Mouse (Mus musculus) limb, embryonic 15.5 days (tissue): ENCODE results near the gene Srgap1. TPM values are rescaled to one million over a fixed set of nuclear protein-coding genes. Genes with fewer than 3 reads are reported as not detected.

ENCODE experiments used
- ATAC-seq: fragments of 200-750 bp; cut with Nextera tagmentation; 2 replicates; pipeline ENCODE4 v1.8.0; 2017; ENCODE audit warnings: low read depth, moderate TSS enrichment; ENCODE audit not compliant: insufficient number of reproducible peaks, low FRiP score, low TSS enrichment
- H3K27ac ChIP-seq: fragments of 300-500 bp; sonication (generic); 2 replicates; pipeline ENCODE4 v1.5.1; 2015; ENCODE audit warnings: moderate library complexity, mild to moderate bottlenecking, inconsistent platforms
- H3K27me3 ChIP-seq: fragments of 300-500 bp; sonication (generic); 2 replicates; pipeline ENCODE4 v1.6.1; 2015; ENCODE audit warnings: inconsistent platforms
- H3K36me3 ChIP-seq: fragments of 300-500 bp; sonication (generic); 2 replicates; pipeline ENCODE4 v1.6.1; 2015; ENCODE audit warnings: inconsistent platforms
- H3K4me1 ChIP-seq: fragments of 300-500 bp; sonication (generic); 2 replicates; pipeline ENCODE4 v1.6.1; 2015; ENCODE audit warnings: inconsistent platforms
- H3K4me2 ChIP-seq: fragments of 300-500 bp; sonication (generic); 2 replicates; pipeline ENCODE4 v1.6.1; 2015; ENCODE audit warnings: mild to moderate bottlenecking, inconsistent platforms
- H3K4me3 ChIP-seq: fragments of 300-500 bp; sonication (generic); 2 replicates; pipeline ENCODE4 v1.5.1; 2015; ENCODE audit warnings: mild to moderate bottlenecking, inconsistent platforms
- H3K9ac ChIP-seq: fragments of 300-500 bp; sonication (generic); 2 replicates; pipeline ENCODE4 v1.6.1; 2015; ENCODE audit warnings: inconsistent platforms
- H3K9me3 ChIP-seq: fragments of 300-500 bp; sonication (generic); 2 replicates; pipeline ENCODE4 v1.6.1; 2016; ENCODE audit warnings: inconsistent platforms
- WGBS: fragments of 180-500 bp; shearing (Covaris S2); methylation state at CpG from one replicate; pipeline ENCODE4 v1.1.7; 2015; 5-methylcytosine and 5-hydroxymethylcytosine counted together
- polyA plus RNA-seq: library from polyadenylated mRNA; unstranded; fragments of >200 nt; fragmentation: Nextera tagmentation; extraction: Ambion mirVana; gene quantifications from 2 replicates; pipeline ENCODE4 v1.2.1, GENCODE M21; 2015

Srgap1 gene
- polyA plus RNA-seq, 1 experiment from 2014 or later: 9.5 TPM

DNA sequence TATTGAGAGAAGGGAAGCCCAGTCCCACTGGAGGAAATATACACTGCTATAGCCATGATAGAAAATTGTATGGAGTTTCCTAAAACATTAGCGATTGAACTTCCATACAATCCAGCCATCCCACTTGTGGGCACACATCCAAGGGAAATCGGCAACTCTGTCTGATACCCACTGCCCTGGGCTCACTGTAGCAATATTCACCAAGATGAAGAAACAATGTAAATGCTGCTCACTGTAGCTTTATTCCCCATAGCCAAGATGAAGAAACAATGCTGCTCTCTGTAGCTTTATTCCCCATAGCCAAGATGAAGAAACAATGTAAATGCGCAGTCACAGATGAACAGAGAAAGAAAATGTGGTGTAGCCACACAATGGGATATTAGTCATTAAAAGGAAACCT lies 309.9 kb downstream of the Srgap1 start:
- peaks cover 9% of the 10 kb centered on the region for H3K4me1 ChIP-seq
- no peak overlapping the region for H3K4me3 ChIP-seq
- H3K9me3 ChIP-seq: no peaks in the 10 kb centered on the region
- no peak overlapping the region for H3K4me2 ChIP-seq
- no peaks in the 10 kb centered on the region for H3K36me3 ChIP-seq
- H3K27me3 ChIP-seq: no peaks in the 10 kb centered on the region
- no peak overlapping the region for H3K9ac ChIP-seq
- no peak overlapping the region for H3K27ac ChIP-seq
- no peak for ATAC-seq
- WGBS: 86% methylated on average over 3 of the region's 3 CpGs

DNA sequence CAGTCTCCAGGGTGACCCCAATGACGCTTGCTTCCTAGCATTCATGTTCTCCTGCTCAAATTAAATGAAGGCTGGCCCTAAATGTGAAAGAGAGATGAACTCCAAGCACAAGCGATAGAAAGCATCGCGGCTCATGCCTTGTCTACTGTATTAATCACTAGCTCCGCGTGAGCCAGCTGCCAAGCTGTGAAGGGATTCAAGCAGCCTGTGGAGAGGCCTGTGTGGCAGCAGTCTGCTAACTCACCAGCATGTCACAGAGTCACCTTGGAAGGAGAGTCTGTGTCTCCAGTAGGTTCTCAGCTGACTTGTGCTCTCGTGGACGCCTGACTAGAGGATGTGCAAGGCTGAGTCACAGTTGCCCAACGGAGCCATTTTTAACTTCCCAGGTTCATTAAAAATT lies 314.6 kb downstream of the Srgap1 start:
- no peak overlapping the region for H3K4me3 ChIP-seq
- H3K27me3 ChIP-seq: no peaks in the 10 kb centered on the region
- H3K4me1 ChIP-seq: no peaks in the 10 kb centered on the region
- no peaks in the 10 kb centered on the region for H3K36me3 ChIP-seq
- no peak overlapping the region for H3K27ac ChIP-seq
- WGBS: 89% methylated on average over 9 of the region's 9 CpGs
- H3K4me2 ChIP-seq: no peak overlapping the region
- ATAC-seq: no peak
- no peaks in the 10 kb centered on the region for H3K9me3 ChIP-seq
- H3K9ac ChIP-seq: no peak overlapping the region

DNA sequence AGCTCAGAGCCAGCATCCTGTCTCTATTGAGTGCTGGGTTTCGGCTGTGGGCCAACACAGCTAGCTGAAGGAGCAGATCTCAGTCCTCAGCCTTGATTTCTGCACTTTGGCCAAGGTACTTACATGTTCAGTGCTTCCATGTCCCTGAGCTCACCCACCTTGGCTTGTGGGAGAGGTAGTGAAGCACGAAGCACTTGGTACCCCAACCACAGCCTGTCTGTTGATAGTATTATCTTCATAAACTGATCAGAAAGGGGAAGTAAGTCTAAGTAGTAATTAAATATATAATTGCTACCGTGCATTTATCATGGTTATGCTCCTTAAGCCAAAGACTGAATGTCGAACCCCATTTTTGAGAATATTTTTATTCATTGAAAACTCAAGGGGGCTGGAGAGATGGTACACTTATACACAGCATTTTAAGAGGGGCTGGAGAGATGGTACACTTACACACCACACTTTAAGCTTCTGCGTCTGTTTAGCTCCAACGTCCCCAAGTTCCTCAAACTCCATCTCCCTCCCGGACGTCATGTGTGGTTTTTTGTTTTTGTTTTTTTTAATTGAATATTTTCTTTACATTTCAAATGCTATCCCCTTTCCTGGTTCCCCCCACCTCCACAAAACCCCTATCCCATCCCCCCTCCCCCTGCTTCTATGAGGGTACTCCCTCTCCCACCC lies 315.9 kb downstream of the Srgap1 start:
- H3K4me2 ChIP-seq: no peak overlapping the region
- no peak overlapping the region for H3K9ac ChIP-seq
- no peaks in the 10 kb centered on the region for H3K27me3 ChIP-seq
- no peaks in the 10 kb centered on the region for H3K9me3 ChIP-seq
- no peaks in the 10 kb centered on the region for H3K36me3 ChIP-seq
- 86% methylated on average over 8 of the region's 8 CpGs for WGBS
- H3K27ac ChIP-seq: no peak overlapping the region
- no peak overlapping the region for H3K4me3 ChIP-seq
- no peaks in the 10 kb centered on the region for H3K4me1 ChIP-seq
- no peak for ATAC-seq

Other genes starting within 250 kb of the Srgap1 start
- gene Rxylt1, start 50.1 kb upstream of the Srgap1 start, polyA plus RNA-seq: 46.4 and 50.8 TPM in 2 replicates